8 mouse cellular contexts compared by ENCODE assay signal in the genomic region with DNA sequence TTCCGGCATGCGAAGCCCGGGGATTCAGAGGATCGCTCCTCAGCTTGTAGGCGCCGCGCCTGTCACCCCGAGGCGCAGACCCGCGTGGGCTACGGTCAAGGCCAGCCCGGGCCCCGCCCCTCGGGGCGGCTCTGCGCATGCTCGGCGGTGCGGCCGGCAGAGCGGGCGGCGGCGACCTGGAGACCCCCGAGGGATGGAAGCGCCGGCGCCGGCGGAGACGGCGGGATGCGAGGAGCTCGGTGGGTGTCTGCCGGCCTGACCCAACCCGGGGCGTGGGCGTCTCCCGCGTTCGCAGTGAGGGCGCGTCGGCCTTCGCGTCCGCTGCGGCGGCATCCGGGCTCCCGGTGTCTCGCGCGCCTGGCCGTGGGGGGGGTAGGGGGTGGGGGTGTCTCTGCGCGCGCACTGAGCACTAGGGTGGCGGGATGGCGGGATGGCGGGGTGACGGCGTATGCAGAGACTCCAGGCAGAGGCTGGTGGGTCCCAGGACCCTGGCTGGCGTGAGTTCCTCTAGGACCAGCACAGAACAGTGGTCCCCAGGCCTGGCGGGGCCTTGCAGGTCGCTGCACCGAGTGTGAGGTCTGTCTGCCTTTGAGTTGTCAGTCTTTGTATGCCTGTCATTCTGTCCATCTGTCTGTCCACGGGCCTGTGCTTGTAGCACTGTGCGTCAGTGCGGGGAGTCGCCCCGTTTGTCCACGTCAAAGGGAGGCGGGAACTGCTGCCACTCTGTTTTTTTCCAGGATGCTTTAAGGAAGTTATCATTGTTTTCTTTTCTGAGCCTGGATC. TPM values are rescaled to one million over a fixed set of nuclear protein-coding genes. Genes with fewer than 3 reads are reported as not detected.
DNase-seq lines count a peak whose midpoint lies in the region; ATAC-seq and TF ChIP-seq lines count a peak whose summit lies in the region.

Gene Slc36a4, plus strand, starts transcription at position 140 of the 783 bp plus-strand sequence.

- H3K4me3 ChIP-seq in erythroblast, embryonic 14.5 days (replicated peaks), result peak within 1 kb of the TSS; percentile 60
- H3K4me3 ChIP-seq in embryonic facial prominence, embryonic 15.5 days (replicated peaks), result peak within 1 kb of the TSS; percentile 73
- peak within 1 kb of the TSS; percentile 76 for H3K4me3 ChIP-seq in heart, embryonic 13.5 days
- peak within 1 kb of the TSS; percentile 64 for H3K4me3 ChIP-seq in liver, embryonic 11.5 days (ENCODE audit: low read depth, low read length)
- peak within 1 kb of the TSS; percentile 40 for H3K4me3 ChIP-seq in myocyte

- H3K9me3 ChIP-seq in erythroblast, embryonic 14.5 days (ENCODE audit: control insufficient read depth, low read length), result no peaks in the 10 kb centered on the region
- no peaks in the 10 kb centered on the region for H3K9me3 ChIP-seq in embryonic facial prominence, embryonic 15.5 days (replicated peaks)
- no peaks in the 10 kb centered on the region for H3K9me3 ChIP-seq in heart, embryonic 13.5 days
- H3K9me3 ChIP-seq in liver, embryonic 11.5 days (ENCODE audit: control insufficient read depth, low read length), result no peaks in the 10 kb centered on the region

- ATAC-seq in erythroblast, adult 5-6 weeks (replicated peaks; ENCODE audit: low FRiP score, poor library complexity, severe bottlenecking), result no peak
- ATAC-seq in embryonic facial prominence, embryonic 15.5 days (ENCODE audit: insufficient number of reproducible peaks, low FRiP score, low TSS enrichment, low read depth), result peak; percentile 81
- peak; percentile 66; the same call in 1 of the 2 replicates for ATAC-seq in heart, embryonic 13.5 days (ENCODE audit: extremely low read depth, insufficient number of reproducible peaks, low FRiP score, low TSS enrichment)
- peak; percentile 79 for ATAC-seq in liver, embryonic 11.5 days (replicated peaks; ENCODE audit: low FRiP score)

- H3K4me2 ChIP-seq in embryonic facial prominence, embryonic 15.5 days (replicated peaks), result peak within 1 kb of the TSS; percentile 56
- H3K4me2 ChIP-seq in heart, embryonic 13.5 days, result peak within 1 kb of the TSS; percentile 89
- H3K4me2 ChIP-seq in liver, embryonic 11.5 days, result peak within 1 kb of the TSS; percentile 76
- peak within 1 kb of the TSS; percentile 83 for H3K4me2 ChIP-seq in myocyte (ENCODE audit: low read depth)

- H3K27me3 ChIP-seq in erythroblast, embryonic 14.5 days (ENCODE audit: control insufficient read depth), result peaks cover 21% of the 10 kb centered on the region
- H3K27me3 ChIP-seq in embryonic facial prominence, embryonic 15.5 days, result no peaks in the 10 kb centered on the region
- H3K27me3 ChIP-seq in heart, embryonic 13.5 days (replicated peaks), result no peaks in the 10 kb centered on the region
- no peaks in the 10 kb centered on the region for H3K27me3 ChIP-seq in liver, embryonic 11.5 days (replicated peaks; ENCODE audit: control insufficient read depth, insufficient read depth, low read length)
- H3K27me3 ChIP-seq in myocyte (ENCODE audit: control insufficient read depth, insufficient read depth, insufficient read length), result no peaks in the 10 kb centered on the region

- H3K27ac ChIP-seq in embryonic facial prominence, embryonic 15.5 days (replicated peaks), result peak within 1 kb of the TSS; percentile 87
- H3K27ac ChIP-seq in heart, embryonic 13.5 days (replicated peaks), result peak within 1 kb of the TSS; percentile 75
- no peak within 1 kb of the TSS for H3K27ac ChIP-seq in liver, embryonic 11.5 days (ENCODE audit: low read depth, low read length)

- no peaks in the 10 kb centered on the region for H3K79me2 ChIP-seq in myocyte (ENCODE audit: control insufficient read depth, insufficient read depth)

- H3ac ChIP-seq in myocyte (ENCODE audit: control insufficient read depth, insufficient read length), result peak within 1 kb of the TSS; percentile 94

- DNase-seq in kidney, postnatal 10 days, result peak; percentile 87
- peak; percentile 75 for DNase-seq in liver, embryonic 11.5 days (ENCODE audit: low spot score)
- peak; percentile 55 to 80 for DNase-seq in spleen, postnatal 4 days (ENCODE audit: low spot score in 2 of 2)

- H3K9ac ChIP-seq in embryonic facial prominence, embryonic 15.5 days, result peak within 1 kb of the TSS; percentile 71
- peak within 1 kb of the TSS; percentile 91 for H3K9ac ChIP-seq in heart, embryonic 13.5 days
- H3K9ac ChIP-seq in liver, embryonic 11.5 days (ENCODE audit: low read depth, low read length), result peak within 1 kb of the TSS; percentile 60

- TF ChIP-seq POLR2A in myocyte (IDR thresholded peaks at IDR 0.05; ENCODE audit: insufficient read length, low read depth), result peak; percentile 34

- 0% methylated on average over 67 of the region's 75 CpGs for WGBS in embryonic facial prominence, embryonic 15.5 days
- WGBS in heart, embryonic 13.5 days, result under 1% methylated on average over 64 of the region's 75 CpGs
- WGBS in liver, embryonic 11.5 days, result 1% methylated on average over 74 of the region's 75 CpGs

- H3K4me1 ChIP-seq in erythroblast, embryonic 14.5 days (ENCODE audit: control insufficient read depth), result peaks cover 12% of the 10 kb centered on the region
- H3K4me1 ChIP-seq in embryonic facial prominence, embryonic 15.5 days, result peaks cover 17% of the 10 kb centered on the region
- peaks cover 11% of the 10 kb centered on the region for H3K4me1 ChIP-seq in heart, embryonic 13.5 days
- H3K4me1 ChIP-seq in liver, embryonic 11.5 days (replicated peaks; ENCODE audit: control insufficient read depth, insufficient read depth, low read length), result no peaks in the 10 kb centered on the region

- no peaks in the 10 kb centered on the region for H3K36me3 ChIP-seq in erythroblast, embryonic 14.5 days (ENCODE audit: control insufficient read depth)
- no peaks in the 10 kb centered on the region for H3K36me3 ChIP-seq in embryonic facial prominence, embryonic 15.5 days
- no peaks in the 10 kb centered on the region for H3K36me3 ChIP-seq in heart, embryonic 13.5 days
- no peaks in the 10 kb centered on the region for H3K36me3 ChIP-seq in liver, embryonic 11.5 days (ENCODE audit: control insufficient read depth, insufficient read depth, low read length)
- no peaks in the 10 kb centered on the region for H3K36me3 ChIP-seq in myocyte (ENCODE audit: control insufficient read depth, insufficient read depth)

TF ChIP-seq in myocyte, 11 proteins besides CTCF, POLR2A, EP300 and RAD21:
- TF ChIP-seq POLR2AphosphoS2 (IDR thresholded peaks at IDR 0.05; ENCODE audit: insufficient read length, low read depth) (peak; percentile 28), MAX (IDR thresholded peaks at IDR 0.05; ENCODE audit: low read depth) (no peak), MYOD1 (IDR thresholded peaks at IDR 0.05; ENCODE audit: control insufficient read depth in 1 of 3, insufficient read length in 2 of 3, low read depth in 2 of 3) (no peak), MYOG (IDR thresholded peaks at IDR 0.05; ENCODE audit: control insufficient read depth in 1 of 3, insufficient read depth in 1 of 3, insufficient read length in 2 of 3, low read depth in 2 of 3) (no peak)

RNA-seq across cellular contexts. Expression of gene Slc36a4, which starts in this region (rescaled TPM):
- 0.01 TPM in 2 replicates for polyA plus RNA-seq in erythroblast, embryonic 14.5 days (2012)
- total RNA-seq in erythroblast, adult 5-6 weeks (2015; ENCODE audit: low replicate concordance), result 6.9 and 8.2 TPM in 2 replicates
- 2.1 and 3.1 TPM in 2 replicates for total RNA-seq in erythroblast, adult 5-6 weeks (2017; ENCODE audit: low replicate concordance)
- polyA plus RNA-seq in embryonic facial prominence, embryonic 15.5 days (2015; fragmentation: Nextera tagmentation; extraction: Ambion mirVana), result 16.6 and 16.9 TPM in 2 replicates
- polyA plus RNA-seq in heart, embryonic 13.5 days (2015; fragmentation: Nextera tagmentation; extraction: Ambion mirVana), result 6.9 and 8.9 TPM in 2 replicates
- 4.9 and 7.7 TPM in 2 replicates for polyA plus RNA-seq in liver, embryonic 11.5 days (2014; fragmentation: Nextera tagmentation; extraction: Ambion mirVana)
- polyA plus RNA-seq in myocyte (2012; fragmentation: generic; extraction: Trizol), result 2.6 TPM
